25 mouse cellular contexts compared by ENCODE assay signal in the genomic region with DNA sequence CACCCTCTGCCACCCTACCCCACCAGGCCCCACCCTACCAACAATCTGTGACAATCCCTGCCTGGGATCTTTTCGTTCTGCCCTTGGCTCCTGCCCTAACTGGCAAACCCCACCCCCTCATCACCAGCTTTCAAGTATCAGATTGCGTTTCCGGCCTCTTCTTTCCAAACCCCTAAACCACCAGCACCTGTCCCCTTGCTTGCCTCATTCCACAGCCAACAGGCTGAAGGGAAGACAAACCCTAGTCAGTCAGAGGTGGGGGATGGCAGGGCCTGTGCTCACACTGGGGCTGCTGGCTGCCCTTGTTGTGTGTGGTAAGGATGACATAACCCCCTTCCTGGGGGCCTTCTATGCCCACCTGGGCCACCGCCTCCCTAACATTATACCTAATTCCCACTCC. TPM values are rescaled to one million over a fixed set of nuclear protein-coding genes. Genes with fewer than 3 reads are reported as not detected.
DNase-seq lines count a peak whose midpoint lies in the region; ATAC-seq and TF ChIP-seq lines count a peak whose summit lies in the region.
"Had no signal": no experiment of that assay in that cellular context is flagged by ENCODE, and none has a peak within 500 bp of the region (broad histone marks: within the 10 kb centered on the region; RNA-seq: fewer than 3 reads in every experiment).

A gene (plus strand): TSS at position 179 of the 400 bp plus-strand sequence.

- peaks cover 2 to 11% of the 10 kb centered on the region in 2 experiments; a peak in 1 of 4 replicates for H3K4me1 ChIP-seq in ES-E14 (ENCODE audit: control insufficient read depth in 2 of 2, insufficient read depth in 2 of 2, low read length in 2 of 2, poor library complexity in 1 of 2)
- H3K4me1 ChIP-seq in heart, embryonic 10.5 days, result peaks cover 12% of the 10 kb centered on the region; the same call in 1 of the 2 replicates
- peaks cover 5% of the 10 kb centered on the region; the same call in 1 of the 2 replicates for H3K4me1 ChIP-seq in liver, postnatal 0 days (ENCODE audit: insufficient read depth)

- DNase-seq in gastrocnemius, postnatal 4 days (ENCODE audit: low spot score in 2 of 2), result no peak
- DNase-seq in gastrocnemius, postnatal 14 days, result no peak
- DNase-seq in 416B (ENCODE audit: low read depth) (peak; percentile 64), ES-E14 (ENCODE audit: low read depth, low spot score) (no peak)
- no peak for DNase-seq in heart, embryonic 10.5 days (ENCODE audit: low spot score)
- no peak for DNase-seq in cerebellum, adult 8-10 months
- DNase-seq in liver, postnatal 0 days, result no peak
- DNase-seq: adrenal gland, postnatal 10 days; cerebellum, adult 9-11 months; gastrocnemius, postnatal 36 days; kidney, postnatal 25 days; lung, embryonic 14.5 days; lung, postnatal 4 days; right cerebral cortex, postnatal 4 days had no signal

- 0 out of 2 replicates have a peak within 1 kb of the TSS, but pooled peaks have one; percentile 18 for H3K9ac ChIP-seq in ES-E14 (ENCODE audit: insufficient read depth, low read depth, low read length, poor library complexity, severe bottlenecking)
- no peak within 1 kb of the TSS for H3K9ac ChIP-seq in liver, postnatal 0 days (replicated peaks)
- H3K9ac ChIP-seq: forebrain, embryonic 13.5 days; heart, embryonic 13.5 days; hindbrain, embryonic 15.5 days; intestine, embryonic 15.5 days; lung, embryonic 14.5 days; neural tube, embryonic 12.5 days had no signal

- peak within 1 kb of the TSS in 1 of 2 experiments; percentile 6; a peak in 1 of 4 replicates for H3K4me3 ChIP-seq in ES-E14 (ENCODE audit: insufficient read depth in 1 of 2, low read depth in 1 of 2, low read length in 2 of 2, poor library complexity in 1 of 2, severe bottlenecking in 1 of 2)
- H3K4me3 ChIP-seq in heart, embryonic 10.5 days, result no peak within 1 kb of the TSS
- no peak within 1 kb of the TSS for H3K4me3 ChIP-seq in liver, postnatal 0 days (ENCODE audit: low read depth, low read length)
- H3K4me3 ChIP-seq: forebrain, embryonic 13.5 days; heart, embryonic 13.5 days; hindbrain, embryonic 15.5 days; intestine, embryonic 15.5 days; neural tube, embryonic 12.5 days had no signal

- WGBS in heart, embryonic 10.5 days, result 32% methylated on average over 4 of the region's 4 CpGs
- WGBS in liver, postnatal 0 days (ENCODE audit: insufficient replicate concordance), result 34% methylated on average over 4 of the region's 4 CpGs

- TF ChIP-seq CTCF in liver, postnatal 0 days (IDR thresholded peaks at IDR 0.05; ENCODE audit: low read depth), result no peak

- no peak within 1 kb of the TSS for H3K4me2 ChIP-seq in liver, postnatal 0 days (ENCODE audit: low read depth, low read length)
- H3K4me2 ChIP-seq: forebrain, embryonic 13.5 days; heart, embryonic 13.5 days; hindbrain, embryonic 15.5 days; intestine, embryonic 15.5 days; lung, embryonic 14.5 days; neural tube, embryonic 12.5 days had no signal

- ATAC-seq in granulocyte monocyte progenitor cell, adult 5-6 weeks (replicated peaks; ENCODE audit: poor library complexity, severe bottlenecking), result peak; percentile 32
- ATAC-seq in liver, postnatal 0 days, result no peak
- ATAC-seq: activated CD4-positive, CD25-positive, alpha-beta regulatory T cell, adult 4 months; forebrain, embryonic 13.5 days; intestine, embryonic 15.5 days; Patski had no signal

- H3K27me3 ChIP-seq in heart, embryonic 10.5 days (ENCODE audit: insufficient read depth, poor library complexity, severe bottlenecking), result peaks cover 79% of the 10 kb centered on the region
- peaks cover 28% of the 10 kb centered on the region for H3K27me3 ChIP-seq in liver, postnatal 0 days (ENCODE audit: insufficient read depth, low read length)

- in situ Hi-C loops in ES-E14 (cut with MboI; ENCODE audit: low sequenced_read_pairs in 2 of 2, unreplicated experiment in 2 of 2), result no loop called here

- intact Hi-C loops in gastrocnemius, postnatal 14 days (cut with DNase I; ENCODE audit: low total_unique reads), result no loop called here

- no peak within 1 kb of the TSS for H3K27ac ChIP-seq in ES-E14 (ENCODE audit: insufficient read depth, low read depth, low read length, poor library complexity, severe bottlenecking)
- no peak within 1 kb of the TSS for H3K27ac ChIP-seq in heart, embryonic 10.5 days
- H3K27ac ChIP-seq in liver, postnatal 0 days (ENCODE audit: low read depth), result no peak within 1 kb of the TSS
- H3K27ac ChIP-seq: forebrain, embryonic 13.5 days; heart, embryonic 13.5 days; hindbrain, embryonic 15.5 days; intestine, embryonic 15.5 days; neural tube, embryonic 12.5 days; stomach, postnatal 0 days had no signal

- TF ChIP-seq EP300 in liver, postnatal 0 days (IDR thresholded peaks at IDR 0.05; ENCODE audit: low read depth), result no peak

- H3K9me3 ChIP-seq in ES-E14 (ENCODE audit: control insufficient read depth, insufficient read depth, low read depth, low read length), result no peaks in the 10 kb centered on the region
- H3K9me3 ChIP-seq in heart, embryonic 10.5 days, result no peaks in the 10 kb centered on the region
- H3K9me3 ChIP-seq in liver, postnatal 0 days (ENCODE audit: low read length), result no peaks in the 10 kb centered on the region
- H3K9me3 ChIP-seq: forebrain, embryonic 13.5 days; heart, embryonic 13.5 days; hindbrain, embryonic 15.5 days; intestine, embryonic 15.5 days; neural tube, embryonic 12.5 days had no signal

- H3K36me3 ChIP-seq in ES-E14 (ENCODE audit: control insufficient read depth, insufficient read depth, low read length, poor library complexity, severe bottlenecking), result no peaks in the 10 kb centered on the region
- no peaks in the 10 kb centered on the region for H3K36me3 ChIP-seq in heart, embryonic 10.5 days
- no peaks in the 10 kb centered on the region for H3K36me3 ChIP-seq in liver, postnatal 0 days (replicated peaks; ENCODE audit: insufficient read depth, low read length)
- H3K36me3 ChIP-seq: heart, embryonic 13.5 days; hindbrain, embryonic 15.5 days; intestine, embryonic 15.5 days; neural tube, embryonic 12.5 days had no signal

TF ChIP-seq in ES-E14, 5 proteins besides CTCF, POLR2A, EP300 and RAD21:
- no peak for TF ChIP-seq CHD2 (IDR thresholded peaks at IDR 0.05; ENCODE audit: low read depth, low read length)
- TF ChIP-seq ZNF384 (IDR thresholded peaks at IDR 0.05; ENCODE audit: low read depth, low read length), result no peak
- TF ChIP-seq HCFC1 (IDR thresholded peaks at IDR 0.05; ENCODE audit: borderline replicate concordance, insufficient read depth, low read length), result no peak
- TF ChIP-seq ZC3H11A (IDR thresholded peaks at IDR 0.05; ENCODE audit: borderline replicate concordance, low read depth, low read length), result no peak

RNA-seq across cellular contexts. Expression of the gene that starts here (rescaled TPM):
- total RNA-seq in gastrocnemius, postnatal 4 days (2021), result 10 to 100 TPM; 34.2 to 43.2 TPM
- 1 to 10 TPM; 4.4 to 5.2 TPM for total RNA-seq in gastrocnemius, postnatal 14 days (2021)
- total RNA-seq in ES-E14 (2012; rRNA removed), result 0.13 TPM in 1 of 2 replicates, not detected in the other
- not detected in 2 replicates for total RNA-seq in granulocyte monocyte progenitor cell, adult 5-6 weeks (2014; fragmentation: Nextera tagmentation)
- not detected in 2 replicates for total RNA-seq in granulocyte monocyte progenitor cell, adult 5-6 weeks (2017)
- polyA plus RNA-seq in heart, embryonic 10.5 days (2016; fragmentation: Nextera tagmentation; extraction: Ambion mirVana), result 0.09 and 0.13 TPM in 2 replicates
- polyA plus RNA-seq in liver, postnatal 0 days (2015; fragmentation: Nextera tagmentation; extraction: Ambion mirVana), result 0.04 TPM in 1 of 2 replicates, not detected in the other
- total RNA-seq: heart, postnatal 25 days; liver, adult 2 months had no signal
- polyA plus RNA-seq: activated CD4-positive, CD25-positive, alpha-beta regulatory T cell, adult 4 months; forebrain, embryonic 13.5 days; heart, embryonic 13.5 days; hindbrain, embryonic 15.5 days; intestine, embryonic 15.5 days; liver, adult 2 months; lung, embryonic 14.5 days; Patski had no signal

Comparison
In these comparisons a context has a peak if more than half of its experiments do, and no peak if none do; other contexts are left out.
1. RNA of the gene that starts here (total RNA-seq): 34.2 to 43.2 TPM in gastrocnemius, postnatal 4 days; 4.4 to 5.2 TPM in gastrocnemius, postnatal 14 days, 0.13 TPM in ES-E14 and not detected in granulocyte monocyte progenitor cell, adult 5-6 weeks; every median in the first group is over 4 times any median in the second.
2. Peak in ATAC-seq in granulocyte monocyte progenitor cell, adult 5-6 weeks; RNA of the gene not detected or under 1 TPM.